ENCODE assay signal across 9 mouse cellular contexts in the genomic region with DNA sequence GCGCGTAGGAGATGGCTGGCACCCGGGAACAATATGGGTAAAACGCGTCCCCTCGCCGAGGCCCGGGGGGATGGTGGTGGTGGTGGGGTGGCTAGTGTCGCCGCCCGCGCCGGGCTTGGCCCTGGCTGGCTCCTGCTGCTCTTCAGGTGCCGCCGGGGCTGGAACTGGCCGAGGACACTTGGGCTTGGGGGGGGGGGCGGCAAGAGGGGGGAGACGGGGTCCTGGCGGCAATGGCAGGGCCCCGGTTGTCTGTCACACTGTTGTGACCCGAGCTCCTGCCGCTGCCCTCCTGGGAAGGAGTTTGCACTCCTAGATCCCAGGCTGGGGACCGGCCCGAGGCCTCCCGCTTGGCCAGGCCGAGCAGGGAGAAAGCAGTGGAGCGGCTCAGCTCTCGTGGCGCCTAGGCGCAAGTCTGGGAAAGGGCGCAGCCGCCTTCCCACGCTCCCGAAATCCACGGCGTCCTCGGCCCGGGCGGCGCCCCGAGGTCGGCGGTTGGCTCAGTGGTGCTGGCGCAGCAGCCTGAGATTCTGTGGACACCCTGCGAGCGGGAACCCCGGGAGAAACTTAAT. TPM values are rescaled to one million over a fixed set of nuclear protein-coding genes. Genes with fewer than 3 reads are reported as not detected.
A peak's percentile ranks its signal among the peaks of the same experiment; 100 is the strongest.
DNase-seq lines count a peak whose midpoint lies in the region; ATAC-seq lines count a peak whose summit lies in the region.
"Had no signal": no experiment of that assay in that cellular context is flagged by ENCODE, and none has a peak within 500 bp of the region (broad histone marks: within the 10 kb centered on the region; RNA-seq: fewer than 3 reads in every experiment).

No protein-coding gene starts in this region.

- no peaks in the 10 kb centered on the region for H3K9me3 ChIP-seq in forebrain, embryonic 16.5 days (ENCODE audit: control insufficient read depth, low read length)
- H3K9me3 ChIP-seq in lung, embryonic 16.5 days (ENCODE audit: control insufficient read depth, low read length): no peaks in the 10 kb centered on the region

- peaks cover 2% of the 10 kb centered on the region; the same call in 1 of the 2 replicates for H3K27me3 ChIP-seq in forebrain, embryonic 16.5 days (replicated peaks; ENCODE audit: control insufficient read depth, insufficient read depth, low read length)
- H3K27me3 ChIP-seq in lung, embryonic 16.5 days (ENCODE audit: control insufficient read depth, insufficient read depth, low read depth, low read length): no peaks in the 10 kb centered on the region; the same call in none of the 2 replicates

- H3K4me2 ChIP-seq in forebrain, embryonic 16.5 days (ENCODE audit: low read length): peak overlapping the region; percentile 71
- peak overlapping the region; percentile 51 for H3K4me2 ChIP-seq in lung, embryonic 16.5 days (ENCODE audit: low read depth, low read length)

- intact Hi-C loops in heart, postnatal 14 days (cut with DNase I): loop anchor here (5.0 kb wide), 1 partner anchor 57 kb away; no protein-coding TSS in a partner anchor

- 20% methylated on average over 24 of the region's 47 CpGs for WGBS in forebrain, embryonic 16.5 days
- WGBS in lung, embryonic 16.5 days: 26% methylated on average over 34 of the region's 47 CpGs

- peak overlapping the region; percentile 65 for H3K9ac ChIP-seq in forebrain, embryonic 16.5 days (replicated peaks; ENCODE audit: low read depth, low read length)
- peak overlapping the region; percentile 70 for H3K9ac ChIP-seq in lung, embryonic 16.5 days (ENCODE audit: low read length)

- no peaks in the 10 kb centered on the region for H3K4me1 ChIP-seq in brown adipose tissue, adult 24 weeks (ENCODE audit: control insufficient read depth, insufficient read depth, insufficient read length, low read length)
- no peaks in the 10 kb centered on the region; the same call in 1 of the 2 replicates for H3K4me1 ChIP-seq in forebrain, embryonic 16.5 days (replicated peaks; ENCODE audit: control insufficient read depth, insufficient read depth, low read length)
- no peaks in the 10 kb centered on the region; the same call in 1 of the 2 replicates for H3K4me1 ChIP-seq in lung, embryonic 16.5 days (replicated peaks; ENCODE audit: control insufficient read depth, insufficient read depth, low read length)

- DNase-seq in NIH3T3 (ENCODE audit: low read depth): peak; percentile 50
- peak; percentile 43 to 51 for DNase-seq in heart, postnatal 14 days
- peak; percentile 57 to 71 for DNase-seq in kidney, postnatal 4 days
- peak; percentile 8 to 20 for DNase-seq in right cerebral cortex, adult 2 months (ENCODE audit: low spot score in 2 of 2)
- DNase-seq in B cell, adult 2 months: no peak

- peak overlapping the region; percentile 99 for H3K4me3 ChIP-seq in brown adipose tissue, adult 24 weeks (ENCODE audit: insufficient read depth, low read depth, low read length)
- peak overlapping the region; percentile 59 for H3K4me3 ChIP-seq in forebrain, embryonic 16.5 days (replicated peaks; ENCODE audit: low read length)
- peak overlapping the region; percentile 58 for H3K4me3 ChIP-seq in lung, embryonic 16.5 days (ENCODE audit: low read length)

- peak; percentile 69 for ATAC-seq in forebrain, embryonic 16.5 days
- ATAC-seq in lung, embryonic 16.5 days (ENCODE audit: low read depth): peak; percentile 62

- H3K36me3 ChIP-seq in forebrain, embryonic 16.5 days (ENCODE audit: control insufficient read depth, insufficient read depth): no peaks in the 10 kb centered on the region
- H3K36me3 ChIP-seq in lung, embryonic 16.5 days (ENCODE audit: control insufficient read depth, insufficient read depth, low read length): no peaks in the 10 kb centered on the region

- peak overlapping the region; percentile 87 for H3K27ac ChIP-seq in brown adipose tissue, adult 24 weeks (replicated peaks; ENCODE audit: low read depth, low read length)
- peak overlapping the region; percentile 23 for H3K27ac ChIP-seq in forebrain, embryonic 16.5 days (ENCODE audit: low read length)
- H3K27ac ChIP-seq in lung, embryonic 16.5 days (ENCODE audit: low read length): peak overlapping the region; percentile 26

RNA-seq across cellular contexts. Expression of a gene that starts 0.9 kb away (rescaled TPM):
- polyA plus RNA-seq in brown adipose tissue, adult 24 weeks (2012; ENCODE audit: insufficient read depth, insufficient read length, missing spikeins): 7.4 and 8.5 TPM in 2 replicates
- polyA plus RNA-seq in forebrain, embryonic 16.5 days (2015; fragmentation: Nextera tagmentation; extraction: Ambion mirVana): 3.8 and 4.5 TPM in 2 replicates
- total RNA-seq in heart, postnatal 14 days (2021): 10 to 100 TPM; 20.6 to 21.9 TPM
- 6.2 and 7.5 TPM in 2 replicates for polyA plus RNA-seq in lung, embryonic 16.5 days (2015; fragmentation: Nextera tagmentation; extraction: Ambion mirVana)
- polyA plus RNA-seq: erythroblast, embryonic 14.5 days had no signal

Comparison
In these comparisons a context has a peak if more than half of its experiments do, and no peak if none do; other contexts are left out.
1. DNase-seq: peak in NIH3T3 (single experiment), heart, postnatal 14 days (2 of 2), kidney, postnatal 4 days (2 of 2) and right cerebral cortex, adult 2 months (2 of 2); none in B cell, adult 2 months (0 of 2).
2. H3K27ac ChIP-seq: peak in every context shown above with its lines; median percentile 87 in brown adipose tissue, adult 24 weeks; 26 in lung, embryonic 16.5 days; 23 in forebrain, embryonic 16.5 days.
3. Peak in every context shown above with its lines, with median percentiles within 50 percentile points of each other: H3K4me3 ChIP-seq.